Mouse (Mus musculus): ENCODE data around the gene Zscan26. TPM values are rescaled to one million over a fixed set of nuclear protein-coding genes. Genes with fewer than 3 reads are reported as not detected.

Zscan26 gene
- polyA plus RNA-seq, 1 experiment from 2014 or later: 24.3 TPM

DNA sequence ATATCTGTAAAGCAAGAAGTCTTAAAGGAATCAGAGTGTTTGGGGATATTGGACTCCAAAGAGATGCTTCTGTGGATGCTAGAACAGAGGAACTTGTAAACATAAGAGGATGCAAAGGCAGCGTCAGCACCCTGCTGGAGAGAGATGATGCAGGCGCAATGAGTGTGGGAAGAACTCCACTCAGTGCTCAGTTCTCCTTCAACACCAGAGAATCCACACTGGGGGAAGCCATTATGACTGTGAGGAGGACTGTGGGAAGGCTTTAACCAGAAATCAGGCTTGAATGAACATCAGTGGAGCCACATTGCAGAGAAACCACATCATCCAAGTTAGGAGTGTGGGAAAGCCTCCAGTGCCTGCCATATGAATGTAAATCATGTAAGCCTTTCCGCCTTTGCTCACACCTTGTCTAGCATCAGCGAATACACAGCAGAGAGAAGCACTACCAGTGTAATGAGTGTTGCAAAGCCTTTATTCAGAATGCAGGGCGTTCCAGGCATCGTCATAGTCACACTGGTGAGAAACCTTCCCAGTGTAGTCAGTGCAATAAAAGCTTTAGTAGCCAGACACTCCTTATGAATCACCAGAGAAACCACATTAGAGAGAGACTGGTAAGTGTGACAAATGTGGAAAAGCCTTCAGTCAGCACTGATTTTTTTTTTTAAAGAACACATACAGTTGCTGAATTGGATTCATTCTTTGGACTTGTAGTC lies 36.1 kb downstream of the Zscan26 start:
- Histone ChIP-seq H3K9me3 (no peaks in the 10 kb centered on the region), H3K4me1 (replicated peaks) (no peaks in the 10 kb centered on the region), H3K36me3 (no peaks in the 10 kb centered on the region), H3K27me3 (no peaks in the 10 kb centered on the region), H3K4me3 (no peak overlapping the region), H3K4me2 (no peak overlapping the region), H3K9ac (no peak overlapping the region), H3K27ac (replicated peaks) (no peak overlapping the region)
- no peak for ATAC-seq (ENCODE audit: low FRiP score, low read depth)
- WGBS: 83% methylated on average over 6 of the region's 6 CpGs

DNA sequence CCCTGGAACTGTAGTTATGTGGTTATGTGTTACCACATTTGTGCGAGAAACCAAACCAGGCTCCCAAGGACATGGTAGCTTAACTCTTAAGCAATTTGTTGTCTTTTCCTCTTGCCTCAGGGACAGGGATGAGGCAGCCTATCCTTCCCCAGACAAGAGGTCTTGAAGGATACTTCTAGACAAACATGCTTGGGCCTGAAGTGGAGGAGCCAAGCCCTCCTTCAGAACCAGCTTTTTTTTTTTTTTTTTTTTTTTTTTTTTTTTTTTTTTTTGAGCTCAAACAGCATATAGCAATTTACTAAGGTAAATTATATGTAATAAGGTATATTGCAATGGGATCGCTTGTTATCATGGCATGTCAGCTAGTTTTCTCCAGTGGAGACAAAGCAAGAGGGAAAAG lies 37.8 kb downstream of the Zscan26 start:
- no peak overlapping the region for H3K27ac ChIP-seq (replicated peaks)
- H3K27me3 ChIP-seq: no peaks in the 10 kb centered on the region
- ATAC-seq (ENCODE audit: low FRiP score, low read depth): no peak
- H3K9me3 ChIP-seq: no peaks in the 10 kb centered on the region
- H3K9ac ChIP-seq: no peak overlapping the region
- H3K4me3 ChIP-seq: no peak overlapping the region
- WGBS: 97% methylated on average over 2 of the region's 2 CpGs
- H3K36me3 ChIP-seq: no peaks in the 10 kb centered on the region
- no peak overlapping the region for H3K4me2 ChIP-seq
- H3K4me1 ChIP-seq (replicated peaks): no peaks in the 10 kb centered on the region

DNA sequence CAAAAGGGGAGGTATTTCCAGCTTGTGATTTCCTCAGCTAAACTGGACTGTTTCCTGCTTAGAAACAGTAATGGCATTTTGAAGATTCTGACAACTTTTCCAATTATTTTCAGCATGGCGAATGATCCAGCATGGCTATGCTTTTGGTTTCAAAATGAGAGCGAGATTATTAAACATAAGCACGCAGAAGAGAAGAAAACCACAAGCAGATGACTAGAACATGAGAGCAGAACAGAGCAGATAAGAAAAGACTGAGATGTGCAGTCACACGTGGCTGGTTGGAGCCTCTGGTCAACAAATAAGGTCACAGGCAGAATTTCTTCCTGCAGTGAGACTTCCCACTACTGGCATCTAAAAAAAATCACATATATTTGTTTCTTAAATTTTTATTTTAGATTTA lies 38.3 kb downstream of the Zscan26 start:
- H3K27ac ChIP-seq (replicated peaks): no peak overlapping the region
- H3K4me1 ChIP-seq (replicated peaks): no peaks in the 10 kb centered on the region
- H3K36me3 ChIP-seq: no peaks in the 10 kb centered on the region
- WGBS: 79% methylated on average over 4 of the region's 4 CpGs
- no peak overlapping the region for H3K4me3 ChIP-seq
- H3K27me3 ChIP-seq: no peaks in the 10 kb centered on the region
- H3K9me3 ChIP-seq: no peaks in the 10 kb centered on the region
- no peak for ATAC-seq (ENCODE audit: low FRiP score, low read depth)
- H3K9ac ChIP-seq: no peak overlapping the region
- no peak overlapping the region for H3K4me2 ChIP-seq

DNA sequence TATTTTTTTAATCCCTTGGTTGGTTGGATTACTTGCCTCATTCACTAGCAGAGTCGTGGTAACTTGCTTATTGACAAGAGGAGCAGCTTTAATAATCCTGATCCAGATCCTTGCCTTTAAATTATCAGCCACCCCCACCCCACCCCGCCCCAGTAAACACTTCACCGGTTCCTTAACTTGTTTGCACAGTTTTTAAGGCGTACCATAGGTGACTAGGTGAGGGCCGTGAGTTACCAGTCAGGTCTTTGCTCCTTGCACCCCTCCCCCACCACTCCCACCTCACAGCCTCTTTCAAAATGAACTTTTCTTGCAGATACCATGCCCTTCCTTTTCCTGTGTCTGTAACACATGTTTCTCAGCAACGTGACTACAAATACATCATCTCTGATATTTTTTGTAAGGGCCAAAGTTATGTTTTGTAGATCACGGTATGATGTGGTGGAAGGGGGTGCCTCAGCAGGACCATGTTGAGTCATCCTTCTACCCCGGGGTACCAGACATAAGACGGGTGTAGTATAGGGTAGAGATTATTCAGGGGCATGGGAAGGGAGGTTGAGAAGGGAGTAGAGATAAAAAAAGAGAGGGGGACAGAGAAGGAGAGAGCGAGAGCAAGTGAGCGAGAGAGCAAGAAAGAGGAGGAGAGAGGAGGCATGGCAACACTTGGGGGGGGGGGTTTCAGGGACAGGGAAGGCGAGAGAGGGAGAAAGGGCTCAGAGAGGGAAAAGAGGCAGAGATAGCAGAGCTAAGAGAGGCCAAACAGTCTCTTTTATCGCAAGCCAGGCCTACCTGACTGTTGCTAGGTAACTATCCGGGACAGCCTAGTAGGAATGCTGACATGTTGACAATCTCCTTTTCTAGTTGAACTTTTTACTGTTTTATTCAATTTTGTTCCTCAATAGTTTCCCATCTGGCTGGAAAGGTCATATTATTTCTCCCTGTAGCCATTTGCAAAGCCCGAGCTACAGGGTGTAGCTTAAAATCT lies 39.0 kb downstream of the Zscan26 start:
- Histone ChIP-seq H3K9me3 (no peaks in the 10 kb centered on the region), H3K4me3 (no peak overlapping the region), H3K36me3 (no peaks in the 10 kb centered on the region), H3K9ac (no peak overlapping the region), H3K4me2 (no peak overlapping the region), H3K4me1 (replicated peaks) (no peaks in the 10 kb centered on the region), H3K27me3 (no peaks in the 10 kb centered on the region), H3K27ac (replicated peaks) (no peak overlapping the region)
- 73% methylated on average over 14 of the region's 15 CpGs for WGBS
- ATAC-seq (ENCODE audit: low FRiP score, low read depth): no peak

DNA sequence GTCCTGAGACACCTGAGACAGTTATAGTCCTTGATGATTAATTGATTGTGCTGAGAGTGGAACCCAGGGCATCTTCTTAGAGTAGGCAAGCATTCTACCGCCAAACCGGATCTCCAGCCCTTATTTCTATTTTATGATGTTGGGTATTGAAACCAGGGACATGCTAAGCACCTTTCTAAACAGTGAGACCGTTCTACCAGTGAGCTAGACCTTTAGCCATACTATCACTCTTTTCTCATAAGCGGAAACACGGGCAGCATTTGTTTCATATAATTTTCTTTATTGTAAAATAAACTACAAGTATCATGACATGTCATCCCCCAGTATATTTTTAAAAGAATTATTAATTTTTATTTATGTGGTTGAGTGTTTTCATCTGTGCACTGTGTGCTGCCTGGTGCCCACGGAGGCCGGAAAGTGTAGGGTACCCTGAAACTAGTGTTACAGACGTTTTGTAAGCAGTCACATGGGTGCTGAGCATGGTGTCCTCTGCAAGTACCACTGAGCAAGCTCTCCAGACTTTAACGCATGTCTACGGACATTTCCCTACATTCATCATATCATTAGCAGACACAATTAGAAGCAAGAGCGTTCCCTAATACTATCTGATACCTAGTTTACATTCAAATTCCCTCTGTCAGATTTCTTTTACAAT lies 44.6 kb downstream of the Zscan26 start:
- ATAC-seq (ENCODE audit: low FRiP score, low read depth): peak; percentile 50
- H3K9ac ChIP-seq: peak overlapping the region; percentile 59

DNA sequence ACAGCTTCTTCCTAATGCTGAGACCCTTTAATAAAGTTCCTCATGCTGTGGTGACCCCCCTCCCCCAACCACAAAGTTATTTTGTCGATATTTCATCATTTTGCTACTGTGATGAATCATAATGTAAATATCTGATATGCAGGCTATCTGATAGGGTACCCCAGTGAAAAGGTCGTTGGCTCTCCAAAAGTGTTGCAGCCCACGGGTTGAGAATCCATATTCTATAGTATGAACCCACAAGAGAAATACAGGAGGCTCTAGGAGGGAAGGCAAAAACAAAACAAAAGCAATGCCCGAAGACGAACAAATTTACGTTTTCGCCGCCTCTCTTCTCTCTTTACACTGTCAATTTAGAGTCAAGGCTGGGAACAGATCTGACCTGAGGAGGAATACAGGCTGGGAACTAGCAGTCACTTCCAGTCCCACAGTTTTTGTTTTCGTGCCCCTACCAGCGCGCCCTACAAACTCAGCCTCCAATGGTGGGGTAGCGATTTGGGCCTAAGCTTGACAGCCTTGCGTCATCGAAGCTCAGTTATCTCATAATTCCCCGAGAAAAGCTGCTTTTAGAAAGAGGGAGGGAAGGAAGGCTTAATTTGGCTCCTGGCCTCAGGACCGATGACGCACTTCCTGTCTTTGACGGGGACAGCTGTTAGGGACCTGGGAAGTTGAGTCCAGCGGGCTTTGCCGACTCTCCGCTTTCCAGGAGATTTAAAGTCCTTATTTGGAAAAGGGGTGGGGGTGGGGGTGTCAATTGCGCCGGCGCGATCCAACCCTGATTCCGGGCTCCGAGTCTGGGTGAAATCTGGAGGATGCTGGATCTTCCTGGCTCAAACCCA lies 45.3 kb downstream of the Zscan26 start:
- Histone ChIP-seq H3K4me2 (peak overlapping the region; percentile 72), H3K4me1 (replicated peaks) (peaks cover 9% of the 10 kb centered on the region), H3K36me3 (no peaks in the 10 kb centered on the region), H3K9me3 (no peaks in the 10 kb centered on the region), H3K4me3 (peak overlapping the region; percentile 49), H3K27me3 (no peaks in the 10 kb centered on the region), H3K27ac (replicated peaks) (peak overlapping the region; percentile 83), H3K9ac (peak overlapping the region; percentile 59)
- whole genome bisulfite sequencing: 5% methylated on average over 27 of the region's 27 CpGs
- ATAC-seq (ENCODE audit: low FRiP score, low read depth): peak; percentile 98

More for the DNA sequence above, 44.6 kb downstream of the Zscan26 start:
- Histone ChIP-seq H3K4me3 (peak overlapping the region; percentile 49), H3K9me3 (no peaks in the 10 kb centered on the region), H3K27me3 (no peaks in the 10 kb centered on the region), H3K27ac (replicated peaks) (peak overlapping the region; percentile 83), H3K4me2 (peak overlapping the region; percentile 72), H3K4me1 (replicated peaks) (peaks cover 9% of the 10 kb centered on the region), H3K36me3 (no peaks in the 10 kb centered on the region)
- WGBS: 51% methylated on average over 11 of the region's 11 CpGs

DNA sequence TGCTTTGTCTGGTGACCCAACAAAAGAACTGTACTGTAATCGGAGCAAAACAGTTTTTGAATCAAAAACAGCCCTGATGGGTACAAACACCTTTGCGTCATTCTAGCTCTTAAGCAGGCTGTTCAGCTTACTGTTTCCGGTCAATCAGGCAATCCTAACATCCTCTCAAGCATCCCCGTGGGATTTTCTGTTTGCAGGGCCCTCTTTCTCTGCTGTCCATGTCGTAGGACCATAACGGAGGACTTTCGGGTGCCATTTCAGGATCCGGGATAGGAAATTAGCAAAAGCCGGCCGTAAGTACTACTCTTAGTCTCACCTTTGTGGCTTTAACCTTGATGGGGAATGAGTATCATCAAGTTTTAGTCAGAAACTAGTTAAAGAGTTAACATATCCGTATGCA lies 46.2 kb downstream of the Zscan26 start:
- WGBS: 80% methylated on average over 11 of the region's 11 CpGs
- H3K4me2 ChIP-seq: peak overlapping the region; percentile 72
- no peak for ATAC-seq (ENCODE audit: low FRiP score, low read depth)
- H3K27me3 ChIP-seq: no peaks in the 10 kb centered on the region
- H3K4me3 ChIP-seq: no peak overlapping the region
- no peak overlapping the region for H3K9ac ChIP-seq
- no peak overlapping the region for H3K27ac ChIP-seq (replicated peaks)
- H3K9me3 ChIP-seq: no peaks in the 10 kb centered on the region
- peaks cover 12% of the 10 kb centered on the region for H3K4me1 ChIP-seq (replicated peaks)
- no peaks in the 10 kb centered on the region for H3K36me3 ChIP-seq

DNA sequence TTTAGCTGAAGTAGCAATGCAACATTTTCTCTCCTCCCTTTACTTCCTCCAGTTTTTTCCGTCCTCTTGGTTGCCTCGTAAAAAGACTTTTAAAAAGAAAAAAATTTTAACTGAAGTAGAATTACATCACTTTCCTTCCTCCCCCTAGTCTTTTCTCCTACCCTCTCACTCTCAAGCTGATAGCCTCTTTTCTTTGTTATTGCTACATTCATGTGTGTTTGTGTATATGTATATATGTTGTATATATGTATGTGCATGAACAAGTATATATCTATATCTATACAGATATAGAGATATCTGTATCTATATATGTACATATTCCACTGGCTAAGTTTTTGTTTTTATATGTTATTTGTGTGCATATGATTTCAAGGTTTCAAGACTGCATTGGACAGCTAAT lies 50.7 kb downstream of the Zscan26 start:
- H3K4me2 ChIP-seq: peak overlapping the region; percentile 70
- ATAC-seq (ENCODE audit: low FRiP score, low read depth): peak; percentile 46; the same call in 1 of the 2 replicates
- no peaks in the 10 kb centered on the region for H3K36me3 ChIP-seq
- peaks cover 37% of the 10 kb centered on the region for H3K4me1 ChIP-seq (replicated peaks)
- 0% methylated on average over 2 of the region's 2 CpGs for WGBS
- H3K9ac ChIP-seq: peak overlapping the region; percentile 66; the same call in 1 of the 2 replicates
- peak overlapping the region; percentile 60 for H3K4me3 ChIP-seq
- no peaks in the 10 kb centered on the region for H3K9me3 ChIP-seq
- H3K27me3 ChIP-seq: no peaks in the 10 kb centered on the region
- peak overlapping the region; percentile 63 for H3K27ac ChIP-seq (replicated peaks)

DNA sequence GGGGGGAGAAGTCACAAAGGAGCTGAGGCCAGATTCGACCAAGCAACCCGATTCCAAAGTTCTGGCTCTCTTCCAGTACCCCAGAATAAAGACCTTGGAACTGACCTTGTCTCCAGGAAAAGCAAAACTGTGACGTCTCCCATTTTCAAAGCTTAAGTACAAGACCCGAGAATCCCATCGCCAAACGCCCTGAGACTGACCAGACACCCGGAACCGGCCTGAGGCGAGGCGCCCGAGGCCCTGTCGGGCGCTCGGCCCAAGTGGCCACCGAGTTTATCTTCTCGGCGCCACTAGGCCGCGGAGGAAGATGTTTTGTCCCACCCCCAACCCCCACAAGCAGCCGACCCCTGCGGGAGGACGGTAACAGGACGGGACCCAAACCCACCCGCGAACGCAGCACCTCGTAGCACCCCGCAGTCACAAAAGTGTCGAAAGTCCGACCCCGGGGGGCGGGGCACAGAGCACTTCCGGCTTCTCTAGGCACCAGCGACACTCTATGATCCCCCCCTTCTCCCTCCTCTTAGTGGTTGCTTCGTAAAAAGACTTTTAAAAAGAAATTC lies 51.2 kb downstream of the Zscan26 start, which contains the start of gene Zkscan3:
Gene Zkscan3 (minus strand): TSS at position 469 of the 560 bp plus-strand sequence.
- H3K4me1 ChIP-seq (replicated peaks): peaks cover 32% of the 10 kb centered on the region
- no peaks in the 10 kb centered on the region for H3K27me3 ChIP-seq
- under 1% methylated on average over 35 of the region's 35 CpGs for WGBS
- peak within 1 kb of the TSS; percentile 60 for H3K4me3 ChIP-seq
- no peaks in the 10 kb centered on the region for H3K9me3 ChIP-seq
- no peaks in the 10 kb centered on the region for H3K36me3 ChIP-seq
- H3K27ac ChIP-seq (replicated peaks): peak within 1 kb of the TSS; percentile 63
- peak; percentile 97 for ATAC-seq (ENCODE audit: low FRiP score, low read depth)
- peak within 1 kb of the TSS; percentile 70 for H3K4me2 ChIP-seq
- H3K9ac ChIP-seq: peak within 1 kb of the TSS; percentile 66

DNA sequence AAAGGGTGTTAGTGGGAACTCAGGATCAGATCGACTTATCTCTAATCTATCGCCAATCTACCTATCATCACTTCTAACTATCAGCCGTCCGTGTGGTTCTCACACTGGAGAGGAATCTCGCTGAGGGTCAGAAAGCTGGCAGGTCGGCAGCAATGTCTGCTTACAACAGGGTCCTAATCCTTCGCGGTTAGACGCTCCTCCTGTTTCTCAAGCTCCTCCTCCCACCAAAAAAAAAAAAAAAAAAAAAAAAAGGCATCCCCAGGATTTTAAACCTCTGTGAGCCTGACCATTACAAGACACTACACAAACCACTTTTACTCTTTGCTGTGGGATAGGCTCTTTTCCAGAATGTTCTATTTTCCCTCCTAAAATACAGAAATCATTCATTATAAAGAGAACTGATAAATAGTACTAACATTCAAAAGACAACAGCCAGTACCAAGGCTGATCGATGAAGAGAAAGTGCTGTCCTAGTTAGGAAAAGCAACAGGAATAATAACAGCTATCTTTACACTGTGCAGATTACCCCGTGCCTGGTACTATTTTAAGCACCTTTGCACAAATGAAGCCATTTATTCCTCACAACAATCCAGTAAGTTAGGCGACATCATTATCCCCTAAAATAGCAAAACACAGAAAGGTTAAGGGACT lies 51.8 kb downstream of the Zscan26 start:
- peak; percentile 16 for ATAC-seq (ENCODE audit: low FRiP score, low read depth)
- peak overlapping the region; percentile 70 for H3K4me2 ChIP-seq
- no peaks in the 10 kb centered on the region for H3K9me3 ChIP-seq
- 17% methylated on average over 12 of the region's 12 CpGs for WGBS
- H3K9ac ChIP-seq: peak overlapping the region; percentile 66
- no peaks in the 10 kb centered on the region for H3K27me3 ChIP-seq
- peak overlapping the region; percentile 63 for H3K27ac ChIP-seq (replicated peaks)
- H3K4me3 ChIP-seq: peak overlapping the region; percentile 60
- H3K4me1 ChIP-seq (replicated peaks): peaks cover 31% of the 10 kb centered on the region
- H3K36me3 ChIP-seq: no peaks in the 10 kb centered on the region
